Mouse (Mus musculus) gonadal fat pad, adult 2 months (tissue): Measurements from ENCODE around the gene Wdr73. TPM values are rescaled to one million over a fixed set of nuclear protein-coding genes. Genes with fewer than 3 reads are reported as not detected.
"Not testable (repeated sequence)": the region's sequence is repeated elsewhere in the genome, so short reads cannot be mapped to it uniquely, and the experiment has no call there.

Experiments used
- DNase-seq: peaks from one replicate; pipeline ENCODE4 v3.0.0-alpha.2; 2012; ENCODE audit warnings: low read depth
- polyA plus RNA-seq: library from polyadenylated mRNA; depleted of rRNA; stranded (reverse); fragments of >200 nt; gene quantifications from 2 replicates; pipeline ENCODE4 v1.2.3, GENCODE M21; 2012; rRNA removed

Wdr73 gene
- polyA plus RNA-seq, result 13.6 and 14.2 TPM in 2 replicates

GRCm38 (mm10) chr7:80900944-80901501 is at the start of gene Wdr73:
TSS of gene Wdr73 (minus strand) at chr7:80901269.
- no peak for DNase-seq

GRCm38 (mm10) chr7:80947445-80948350 is 46.6 kb upstream of the Wdr73 start, which contains the start of gene Sec11a:
TSS of gene Sec11a (minus strand) at chr7:80947780.
- DNase-seq, result peak; percentile 34

- DNase-seq, result no peak
Observed at GRCm38 (mm10) chr7:80939808-80940207, 38.7 kb upstream of the Wdr73 start.

- DNase-seq, result not testable (repeated sequence)
Observed at GRCm38 (mm10) chr7:80937304-80937666, 36.2 kb upstream of the Wdr73 start.

- not testable (repeated sequence) for DNase-seq
Observed at GRCm38 (mm10) chr7:80936617-80937303, 35.7 kb upstream of the Wdr73 start.

- DNase-seq, result no peak
Observed at GRCm38 (mm10) chr7:80935834-80936233, 34.8 kb upstream of the Wdr73 start.

- no peak for DNase-seq
Observed at GRCm38 (mm10) chr7:80932777-80933176, 31.7 kb upstream of the Wdr73 start.

GRCm38 (mm10) chr7:80931618-80932207 is 30.6 kb upstream of the Wdr73 start:
- no peak for DNase-seq

GRCm38 (mm10) chr7:80923165-80923564 is 22.1 kb upstream of the Wdr73 start:
- DNase-seq, result no peak

- DNase-seq, result no peak
Observed at GRCm38 (mm10) chr7:80919647-80920008, 18.6 kb upstream of the Wdr73 start.

- DNase-seq, result no peak
Observed at GRCm38 (mm10) chr7:80918982-80919646, 18.0 kb upstream of the Wdr73 start.

GRCm38 (mm10) chr7:80917916-80918465 is 16.9 kb upstream of the Wdr73 start:
- DNase-seq, result no peak

GRCm38 (mm10) chr7:80912496-80912895 is 11.4 kb upstream of the Wdr73 start:
- DNase-seq, result no peak

GRCm38 (mm10) chr7:80911053-80911452 is 10.0 kb upstream of the Wdr73 start:
- no peak for DNase-seq

- DNase-seq, result no peak
Observed at GRCm38 (mm10) chr7:80904921-80905515, 3.9 kb upstream of the Wdr73 start, which contains the start of gene Nmb. TSS of gene Nmb (minus strand) at chr7:80905076.

GRCm38 (mm10) chr7:80903625-80904422 is 2.8 kb upstream of the Wdr73 start:
- no peak for DNase-seq

GRCm38 (mm10) chr7:80901541-80902274 is 639 bp upstream of the Wdr73 start:
- no peak for DNase-seq

- no peak for DNase-seq
Observed at GRCm38 (mm10) chr7:80897721-80898120, 3.3 kb downstream of the Wdr73 start.

- DNase-seq, result no peak
Observed at GRCm38 (mm10) chr7:80897134-80897533, 3.9 kb downstream of the Wdr73 start.
